Mouse (Mus musculus): ENCODE data around the gene Aldh18a1.

Gene Aldh18a1

GRCm38 (mm10) chr19:40526367-40527014 is 61.8 kb downstream of the Aldh18a1 start:
- no peak for DNase-seq (ENCODE audit: low spot score)

GRCm38 (mm10) chr19:40523431-40524005 is 64.7 kb downstream of the Aldh18a1 start:
- DNase-seq (ENCODE audit: low spot score), result no peak

GRCm38 (mm10) chr19:40520403-40520802 is 67.9 kb downstream of the Aldh18a1 start:
- DNase-seq (ENCODE audit: low spot score), result no peak

- DNase-seq (ENCODE audit: low spot score), result no peak
These were observed 69.6 kb downstream of the Aldh18a1 start for GRCm38 (mm10) chr19:40518706-40519105.

GRCm38 (mm10) chr19:40515596-40515995 is 72.7 kb downstream of the Aldh18a1 start:
- no peak for DNase-seq (ENCODE audit: low spot score)

- DNase-seq (ENCODE audit: low spot score), result no peak
These were observed 73.9 kb downstream of the Aldh18a1 start for GRCm38 (mm10) chr19:40514376-40514775.

- peak; percentile 84 for DNase-seq (ENCODE audit: low spot score)
These were observed 74.6 kb downstream of the Aldh18a1 start, which contains the start of gene Sorbs1 for GRCm38 (mm10) chr19:40513632-40514078. Gene Sorbs1, minus strand, starts transcription at chr19:40513779.

DNA sequence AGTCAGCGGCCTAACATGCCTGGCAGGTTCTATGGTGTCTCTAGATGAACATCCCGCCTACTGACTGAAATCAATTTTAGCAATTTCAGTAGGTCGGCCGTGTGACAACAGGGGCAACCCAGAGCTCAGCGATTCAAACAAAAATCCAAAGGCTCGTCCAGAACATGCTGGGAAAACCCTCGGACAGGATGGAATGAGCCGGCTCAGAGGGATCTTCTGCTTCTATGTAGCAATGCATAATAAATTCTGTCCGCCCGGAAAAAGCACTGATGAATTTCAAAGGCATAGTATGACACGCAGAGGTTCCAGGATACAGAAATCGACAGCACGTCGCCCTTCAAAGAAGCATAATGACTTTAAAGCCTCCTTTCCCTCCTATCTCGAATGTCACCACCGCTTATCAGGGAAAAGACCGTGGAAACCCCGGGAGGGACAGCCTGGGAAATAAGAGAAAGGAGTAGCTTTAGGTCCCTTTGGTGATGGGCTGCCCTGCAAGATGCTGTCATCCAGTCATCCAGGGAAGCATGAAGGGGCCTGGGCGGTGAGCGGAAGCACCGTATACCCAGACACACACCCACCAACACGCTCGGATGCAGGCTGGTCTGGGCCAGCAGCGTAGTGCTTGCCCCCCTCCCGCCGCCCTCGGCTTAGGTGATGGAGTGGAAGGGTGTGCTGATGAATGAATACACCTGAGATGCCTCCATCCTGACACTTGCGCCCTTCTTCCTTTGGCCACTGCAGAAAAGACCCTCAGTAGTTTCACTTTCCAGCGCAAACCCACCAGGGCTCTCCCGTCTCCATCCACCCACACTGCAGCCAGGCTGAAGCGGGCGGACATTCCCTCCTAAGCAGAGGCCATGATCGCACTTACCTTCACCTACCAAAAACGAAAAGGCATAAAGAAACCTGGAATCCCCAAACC is 75.5 kb downstream of the Aldh18a1 start:
- peak; percentile 38 for DNase-seq (ENCODE audit: low spot score)

GRCm38 (mm10) chr19:40511679-40512309 is 76.5 kb downstream of the Aldh18a1 start:
- no peak for DNase-seq (ENCODE audit: low spot score)

GRCm38 (mm10) chr19:40511100-40511439 is 77.2 kb downstream of the Aldh18a1 start:
- no peak for DNase-seq (ENCODE audit: low spot score)

DNA sequence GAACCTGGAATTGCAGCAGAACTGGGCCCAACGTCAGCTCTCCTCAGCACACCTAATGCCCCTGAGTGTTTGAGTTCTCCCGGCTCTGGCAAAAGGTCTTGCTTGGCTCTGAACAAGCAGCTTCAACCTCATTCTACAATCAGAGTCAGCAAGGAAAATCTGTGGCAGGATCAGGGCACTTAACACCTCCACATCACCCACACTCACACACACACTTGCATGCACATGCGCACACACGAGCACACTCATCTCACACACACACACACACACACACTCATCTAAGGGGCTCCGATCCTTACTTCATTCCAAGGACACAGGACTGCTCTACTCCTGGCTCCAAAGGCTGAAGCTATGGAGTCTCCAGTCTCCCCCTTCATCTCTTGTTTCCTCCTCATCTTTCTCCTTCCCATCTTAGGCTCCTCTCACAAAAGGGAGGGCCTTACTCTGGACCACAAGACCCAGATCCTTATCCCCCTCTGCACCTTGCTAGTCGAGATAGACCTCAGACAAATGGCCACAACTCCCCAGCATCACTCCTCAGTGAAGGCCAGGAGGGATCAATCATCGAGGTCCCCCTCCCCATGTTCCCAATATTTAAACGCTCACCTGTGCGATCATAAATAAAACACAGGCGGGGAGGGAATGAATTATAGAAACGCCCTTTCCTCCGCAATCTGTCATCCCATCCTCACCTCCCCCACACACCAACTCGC is 77.7 kb downstream of the Aldh18a1 start:
- DNase-seq (ENCODE audit: low spot score), result no peak

DNA sequence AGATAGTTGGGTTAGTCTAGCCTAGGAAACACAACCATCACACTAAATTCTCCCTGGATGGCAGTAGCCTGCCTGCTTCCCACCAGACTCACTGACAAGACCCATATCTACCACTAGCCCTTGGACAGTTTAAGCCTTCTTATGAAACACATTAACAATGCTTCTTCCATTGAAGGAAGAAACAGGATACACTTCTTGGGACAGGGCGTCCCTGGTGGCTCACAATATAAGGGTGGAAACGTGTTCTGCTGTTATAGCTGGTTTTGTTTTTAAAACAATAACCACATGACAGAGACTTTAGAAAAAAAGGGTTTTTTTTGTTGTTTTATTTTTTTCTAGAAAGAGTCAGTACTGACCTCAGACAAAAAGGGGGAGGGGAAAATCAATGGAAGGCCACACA is 79.0 kb downstream of the Aldh18a1 start:
- DNase-seq (ENCODE audit: low spot score), result no peak

- no peak for DNase-seq (ENCODE audit: low spot score)
These were observed 79.4 kb downstream of the Aldh18a1 start for GRCm38 (mm10) chr19:40508851-40509250.

DNA sequence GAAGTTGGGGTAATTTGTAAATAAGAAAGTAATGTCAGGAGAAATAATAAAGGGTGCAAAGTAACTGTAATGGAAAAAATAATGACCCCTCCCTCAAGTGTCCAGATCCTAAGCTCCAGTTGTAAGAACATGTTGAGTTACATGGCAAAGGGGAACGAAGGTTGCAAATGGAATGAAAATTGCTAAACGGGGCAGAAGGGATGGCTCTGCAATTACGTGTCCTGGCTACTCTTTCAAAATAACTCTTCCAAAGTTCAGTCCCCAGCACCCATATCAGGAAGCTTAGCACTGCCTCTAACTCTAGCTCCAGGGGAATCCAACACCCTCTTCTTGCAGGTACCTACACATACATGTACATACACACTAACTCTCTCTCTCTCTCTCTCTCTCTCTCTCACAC is 81.3 kb downstream of the Aldh18a1 start:
- no peak for DNase-seq (ENCODE audit: low spot score)

DNA sequence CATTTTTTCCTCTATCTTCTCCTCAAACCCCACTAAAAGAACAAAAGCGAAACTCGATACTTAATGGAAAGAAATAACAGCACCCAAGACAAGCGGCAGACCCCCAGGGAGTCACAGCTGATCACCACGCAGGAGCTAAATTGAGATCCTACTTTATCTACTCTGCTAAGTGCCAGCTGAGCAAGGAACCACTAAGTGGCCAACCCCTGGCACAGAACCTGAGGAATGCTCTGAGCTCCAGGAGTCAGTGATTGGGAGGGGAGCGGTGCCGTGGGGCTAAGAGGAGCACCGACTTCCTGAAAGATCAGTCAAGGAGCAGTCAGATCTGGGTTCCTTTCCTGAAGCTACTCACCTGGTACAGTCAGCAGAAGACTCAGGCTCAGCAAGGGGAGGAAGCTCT is 83.9 kb downstream of the Aldh18a1 start:
- no peak for DNase-seq (ENCODE audit: low spot score)

Data from layer of hippocampus, adult 9-10 months (tissue).